Mouse (Mus musculus): ENCODE measurements around the gene Eya2. TPM values are rescaled to one million over a fixed set of nuclear protein-coding genes. Genes with fewer than 3 reads are reported as not detected.
"Not testable (repeated sequence)": the region's sequence is repeated elsewhere in the genome, so short reads cannot be mapped to it uniquely, and the experiment has no call there.

The Eya2 gene
- polyA plus RNA-seq, 1 experiment from 2014 or later: 36.7 TPM

GRCm38 (mm10) chr2:165789667-165790066, 194.8 kb downstream of the Eya2 start:
- Histone ChIP-seq H3K9me3 (no peaks in the 10 kb centered on the region), H3K27me3 (replicated peaks) (no peaks in the 10 kb centered on the region), H3K4me2 (replicated peaks) (no peak overlapping the region), H3K36me3 (peaks cover 89% of the 10 kb centered on the region), H3K27ac (no peak overlapping the region), H3K4me1 (peaks cover 9% of the 10 kb centered on the region), H3K4me3 (no peak overlapping the region), H3K9ac (no peak overlapping the region)
- 90% methylated on average over 3 of the region's 3 CpGs for WGBS
- ATAC-seq (ENCODE audit: low FRiP score, low read depth): no peak

- no peak overlapping the region for H3K4me3 ChIP-seq
- H3K4me1 ChIP-seq: peaks cover 9% of the 10 kb centered on the region
- H3K36me3 ChIP-seq: peaks cover 87% of the 10 kb centered on the region
- no peak overlapping the region for H3K9ac ChIP-seq
- no peak overlapping the region for H3K4me2 ChIP-seq (replicated peaks)
- 46% methylated on average over 7 of the region's 7 CpGs for WGBS
- no peak overlapping the region for H3K27ac ChIP-seq
- ATAC-seq (ENCODE audit: low FRiP score, low read depth): peak; percentile 19; the same call in 1 of the 2 replicates
- H3K9me3 ChIP-seq: no peaks in the 10 kb centered on the region
- no peaks in the 10 kb centered on the region for H3K27me3 ChIP-seq (replicated peaks)
These were observed 196.2 kb downstream of the Eya2 start for GRCm38 (mm10) chr2:165791026-165791425.

GRCm38 (mm10) chr2:165791657-165792056, 196.8 kb downstream of the Eya2 start:
- H3K36me3 ChIP-seq: peaks cover 92% of the 10 kb centered on the region
- 0 out of 2 replicates have a peak, but pooled peaks have one; percentile 18 for ATAC-seq (ENCODE audit: low FRiP score, low read depth)
- 72% methylated on average over 9 of the region's 9 CpGs for WGBS
- H3K9me3 ChIP-seq: no peaks in the 10 kb centered on the region
- no peaks in the 10 kb centered on the region for H3K27me3 ChIP-seq (replicated peaks)
- peaks cover 9% of the 10 kb centered on the region for H3K4me1 ChIP-seq
- no peak overlapping the region for H3K4me2 ChIP-seq (replicated peaks)
- no peak overlapping the region for H3K27ac ChIP-seq
- H3K9ac ChIP-seq: no peak overlapping the region
- no peak overlapping the region for H3K4me3 ChIP-seq

GRCm38 (mm10) chr2:165792431-165793282, 197.8 kb downstream of the Eya2 start:
- H3K4me3 ChIP-seq: no peak overlapping the region
- WGBS: 88% methylated on average over 25 of the region's 25 CpGs
- no peaks in the 10 kb centered on the region for H3K27me3 ChIP-seq (replicated peaks)
- peaks cover 91% of the 10 kb centered on the region for H3K36me3 ChIP-seq
- no peak for ATAC-seq (ENCODE audit: low FRiP score, low read depth)
- H3K9me3 ChIP-seq: no peaks in the 10 kb centered on the region
- peaks cover 15% of the 10 kb centered on the region for H3K4me1 ChIP-seq
- no peak overlapping the region for H3K4me2 ChIP-seq (replicated peaks)
- no peak overlapping the region for H3K9ac ChIP-seq
- H3K27ac ChIP-seq: no peak overlapping the region

GRCm38 (mm10) chr2:165793283-165793638, 198.4 kb downstream of the Eya2 start:
- Histone ChIP-seq H3K27me3 (replicated peaks) (no peaks in the 10 kb centered on the region), H3K4me2 (replicated peaks) (no peak overlapping the region), H3K27ac (no peak overlapping the region), H3K4me3 (no peak overlapping the region), H3K36me3 (peaks cover 90% of the 10 kb centered on the region), H3K4me1 (peaks cover 16% of the 10 kb centered on the region), H3K9ac (no peak overlapping the region), H3K9me3 (no peaks in the 10 kb centered on the region)
- ATAC-seq (ENCODE audit: low FRiP score, low read depth): no peak
- WGBS: 88% methylated on average over 3 of the region's 3 CpGs

GRCm38 (mm10) chr2:165797876-165798275, 203.0 kb downstream of the Eya2 start:
- Histone ChIP-seq H3K4me2 (replicated peaks) (no peak overlapping the region), H3K9ac (no peak overlapping the region), H3K27ac (no peak overlapping the region), H3K27me3 (replicated peaks) (no peaks in the 10 kb centered on the region), H3K9me3 (no peaks in the 10 kb centered on the region), H3K4me3 (no peak overlapping the region), H3K4me1 (peaks cover 7% of the 10 kb centered on the region), H3K36me3 (peaks cover 86% of the 10 kb centered on the region)
- ATAC-seq (ENCODE audit: low FRiP score, low read depth): no peak
- WGBS: 64% methylated on average over 8 of the region's 8 CpGs

- WGBS: 91% methylated on average over 3 of the region's 3 CpGs
- H3K27ac ChIP-seq; H3K4me1 ChIP-seq; ATAC-seq (ENCODE audit: low FRiP score, low read depth); H3K9me3 ChIP-seq; H3K4me3 ChIP-seq; H3K27me3 ChIP-seq (replicated peaks); H3K9ac ChIP-seq; H3K4me2 ChIP-seq (replicated peaks): not testable (repeated sequence)
- peaks cover 80% of the 10 kb centered on the region for H3K36me3 ChIP-seq
These were observed 205.3 kb downstream of the Eya2 start for GRCm38 (mm10) chr2:165800174-165800573.

- H3K4me3 ChIP-seq: no peak overlapping the region
- H3K27ac ChIP-seq: no peak overlapping the region
- no peak overlapping the region for H3K9ac ChIP-seq
- 96% methylated on average over 12 of the region's 12 CpGs for WGBS
- no peak for ATAC-seq (ENCODE audit: low FRiP score, low read depth)
- H3K27me3 ChIP-seq (replicated peaks): no peaks in the 10 kb centered on the region
- H3K9me3 ChIP-seq: no peaks in the 10 kb centered on the region
- H3K4me2 ChIP-seq (replicated peaks): no peak overlapping the region
- peaks cover 87% of the 10 kb centered on the region for H3K36me3 ChIP-seq
- no peaks in the 10 kb centered on the region; the same call in 1 of the 2 replicates for H3K4me1 ChIP-seq
These were observed 213.5 kb downstream of the Eya2 start for GRCm38 (mm10) chr2:165808179-165808975.

- no peaks in the 10 kb centered on the region for H3K27me3 ChIP-seq (replicated peaks)
- H3K4me3 ChIP-seq: no peak overlapping the region
- H3K27ac ChIP-seq: no peak overlapping the region
- peaks cover 94% of the 10 kb centered on the region for H3K36me3 ChIP-seq
- no peaks in the 10 kb centered on the region for H3K9me3 ChIP-seq
- no peak overlapping the region for H3K4me2 ChIP-seq (replicated peaks)
- no peaks in the 10 kb centered on the region; the same call in 1 of the 2 replicates for H3K4me1 ChIP-seq
- no peak for ATAC-seq (ENCODE audit: low FRiP score, low read depth)
- no peak overlapping the region for H3K9ac ChIP-seq
- 96% methylated on average over 5 of the region's 5 CpGs for WGBS
These were observed 214.3 kb downstream of the Eya2 start for GRCm38 (mm10) chr2:165809091-165809490.

- Histone ChIP-seq H3K27ac (no peak overlapping the region), H3K9ac (no peak overlapping the region), H3K36me3 (peaks cover 93% of the 10 kb centered on the region), H3K4me2 (replicated peaks) (no peak overlapping the region), H3K4me1 (no peaks in the 10 kb centered on the region; the same call in 1 of the 2 replicates), H3K4me3 (no peak overlapping the region), H3K9me3 (no peaks in the 10 kb centered on the region), H3K27me3 (replicated peaks) (no peaks in the 10 kb centered on the region)
- no peak for ATAC-seq (ENCODE audit: low FRiP score, low read depth)
- WGBS: 68% methylated on average over 5 of the region's 5 CpGs
These were observed 215.2 kb downstream of the Eya2 start for GRCm38 (mm10) chr2:165809901-165810477.

GRCm38 (mm10) chr2:165811536-165811935, 216.7 kb downstream of the Eya2 start:
- H3K27me3 ChIP-seq (replicated peaks): no peaks in the 10 kb centered on the region
- no peak for ATAC-seq (ENCODE audit: low FRiP score, low read depth)
- no peak overlapping the region for H3K9ac ChIP-seq
- H3K4me2 ChIP-seq (replicated peaks): no peak overlapping the region
- no peak overlapping the region for H3K4me3 ChIP-seq
- 73% methylated on average over 5 of the region's 5 CpGs for WGBS
- no peak overlapping the region for H3K27ac ChIP-seq
- H3K9me3 ChIP-seq: no peaks in the 10 kb centered on the region
- H3K4me1 ChIP-seq: peaks cover 7% of the 10 kb centered on the region; the same call in 1 of the 2 replicates
- peaks cover 91% of the 10 kb centered on the region for H3K36me3 ChIP-seq

- 81% methylated on average over 8 of the region's 8 CpGs for WGBS
- H3K9me3 ChIP-seq: no peaks in the 10 kb centered on the region
- ATAC-seq (ENCODE audit: low FRiP score, low read depth): no peak
- peaks cover 7% of the 10 kb centered on the region; the same call in 1 of the 2 replicates for H3K4me1 ChIP-seq
- H3K4me2 ChIP-seq (replicated peaks): no peak overlapping the region
- no peak overlapping the region for H3K4me3 ChIP-seq
- peaks cover 91% of the 10 kb centered on the region for H3K36me3 ChIP-seq
- H3K27me3 ChIP-seq (replicated peaks): no peaks in the 10 kb centered on the region
- no peak overlapping the region for H3K27ac ChIP-seq
- H3K9ac ChIP-seq: no peak overlapping the region
These were observed 218.1 kb downstream of the Eya2 start for GRCm38 (mm10) chr2:165812889-165813288.
